20 mouse cellular contexts compared by ENCODE assay signal in the genomic region with DNA sequence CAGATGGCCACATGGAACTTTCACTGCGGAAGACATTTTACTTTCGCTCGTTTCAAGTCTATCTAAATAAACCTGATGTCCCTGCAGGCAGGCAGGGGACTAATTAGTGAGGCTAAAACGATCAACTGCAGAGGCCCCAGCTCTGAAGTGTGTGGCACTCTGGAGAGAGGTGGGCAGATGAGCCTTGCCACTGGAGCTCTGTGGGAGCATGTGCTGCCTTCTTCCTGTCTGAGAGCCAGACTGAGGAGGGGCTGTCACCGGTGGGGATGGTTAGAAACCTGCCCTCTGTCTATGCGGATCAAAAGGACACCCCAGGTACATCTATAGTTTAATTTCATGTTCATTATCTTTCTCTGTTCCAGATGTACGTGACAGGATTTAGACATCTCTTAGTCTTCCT. TPM values are rescaled to one million over a fixed set of nuclear protein-coding genes. Genes with fewer than 3 reads are reported as not detected.
"Had no signal": no experiment of that assay in that cellular context is flagged by ENCODE, and none has a peak within 500 bp of the region (broad histone marks: within the 10 kb centered on the region; RNA-seq: fewer than 3 reads in every experiment).

No protein-coding gene starts in this region.

- H3K4me3 ChIP-seq: liver, embryonic 13.5 days; neural tube, embryonic 12.5 days; neural tube, embryonic 15.5 days had no signal

- H3K27me3 ChIP-seq: liver, embryonic 13.5 days; neural tube, embryonic 12.5 days; neural tube, embryonic 15.5 days had no signal

- H3K4me2 ChIP-seq: liver, embryonic 13.5 days; neural tube, embryonic 12.5 days; neural tube, embryonic 15.5 days had no signal

- H3K9ac ChIP-seq: liver, embryonic 13.5 days; neural tube, embryonic 12.5 days; neural tube, embryonic 15.5 days had no signal

- H3K4me1 ChIP-seq: liver, embryonic 13.5 days; neural tube, embryonic 12.5 days had no signal

- H3K27ac ChIP-seq: liver, embryonic 13.5 days; macrophage; neural tube, embryonic 12.5 days; neural tube, embryonic 15.5 days; stomach, postnatal 0 days had no signal

- H3K9me3 ChIP-seq: liver, embryonic 13.5 days; neural tube, embryonic 12.5 days; neural tube, embryonic 15.5 days had no signal

- DNase-seq: kidney, adult 18-20 months; kidney, adult 9 months; kidney, postnatal 14 days; kidney, postnatal 4 days; liver, embryonic 13.5 days; lung, adult 2 months; lung, postnatal 14 days; right cerebral cortex, adult 18-20 months; right cerebral cortex, postnatal 14 days; right cerebral cortex, postnatal 4 days; thymus, adult 2 months; thymus, postnatal 14 days; thymus, postnatal 4 days had no signal

RNA-seq across cellular contexts. Expression of gene Epha8, which starts 40.3 kb away (rescaled TPM):
- total RNA-seq: liver, adult 2 months; megakaryocyte, adult 5-6 weeks had no signal
- polyA plus RNA-seq: liver, adult 2 months; lung, embryonic 16.5 days; macrophage had no signal
